Mouse (Mus musculus) gastrocnemius, postnatal 36 days (tissue): Measurements from ENCODE around the gene Ucma. TPM values are rescaled to one million over a fixed set of nuclear protein-coding genes. Genes with fewer than 3 reads are reported as not detected.

ENCODE experiments used
- total RNA-seq, 2 experiments: library from RNA; stranded (reverse); gene quantifications; 2 replicates each; pipeline ENCODE4 v1.2.3; 2021

Gene Ucma
- total RNA-seq, 2 experiments from 2014 or later = not detected

Other genes starting within 250 kb of the Ucma start
- 10 to 100 TPM; 16.3 to 16.8 TPM for gene Sephs1, start 94.6 kb upstream of the Ucma start, total RNA-seq
- 100 to 1,000 TPM; 175 to 183 TPM for gene Phyh, start 57.1 kb upstream of the Ucma start, total RNA-seq
- under 1 TPM in 1 of 2 experiments, not detected in 1; 0.74 TPM for gene Mcm10, start 36.7 kb downstream of the Ucma start, total RNA-seq
- 10 to 100 TPM; 66.8 to 73.0 TPM for gene Optn, start 87.9 kb downstream of the Ucma start, total RNA-seq
- 1 to 10 TPM; 4.7 to 5.9 TPM for gene Ccdc3, start 161.7 kb downstream of the Ucma start, total RNA-seq